Mouse (Mus musculus) neutrophil, adult 5-6 weeks (primary cell): Measurements from ENCODE around the gene 4932411N23Rik. TPM values are rescaled to one million over a fixed set of nuclear protein-coding genes. Genes with fewer than 3 reads are reported as not detected.
"Not testable (repeated sequence)": the region's sequence is repeated elsewhere in the genome, so short reads cannot be mapped to it uniquely, and the experiment has no call there.

Experiments
- ATAC-seq: fragments of 151-379, 151-347 bp; 2 replicates; pipeline ENCODE4 v1.8.0; 2017; ENCODE audit warnings: mild to moderate bottlenecking, moderate TSS enrichment; ENCODE audit not compliant: insufficient number of reproducible peaks, poor library complexity, low FRiP score, severe bottlenecking; ENCODE audit errors: extremely low read depth
- total RNA-seq: library from RNA; stranded (forward); fragments of 200-1000 nt; gene quantifications from 2 replicates; pipeline ENCODE4 v1.2.3, GENCODE M21; 2017

4932411N23Rik gene
- not detected in 2 replicates for total RNA-seq

- ATAC-seq: no peak
These were observed at the start of gene 4932411N23Rik for GRCm38 (mm10) chrX:126815768-126816167. Gene 4932411N23Rik, minus strand, starts transcription at chrX:126815868.

- ATAC-seq: no peak
These were observed 35.8 kb downstream of the 4932411N23Rik start for GRCm38 (mm10) chrX:126779895-126780294.

- ATAC-seq: not testable (repeated sequence)
These were observed 38.0 kb downstream of the 4932411N23Rik start for GRCm38 (mm10) chrX:126777643-126778042.

- ATAC-seq: not testable (repeated sequence)
These were observed 40.8 kb downstream of the 4932411N23Rik start for GRCm38 (mm10) chrX:126774846-126775245.

GRCm38 (mm10) chrX:126773511-126773910 lies 42.2 kb downstream of the 4932411N23Rik start:
- not testable (repeated sequence) for ATAC-seq

Other genes starting within 250 kb of the 4932411N23Rik start
- gene Gm382, start 224.1 kb upstream of the 4932411N23Rik start, total RNA-seq: not detected in 2 replicates